Mouse (Mus musculus) lung, postnatal 0 days (tissue): ENCODE measurements at regions not wholly inside any gene's neighbourhood (a gene's known extent, or its start where the extent isn't known, plus 50 kb on each side); places are given as distances from the start of the nearest gene placed in this dataset.

ENCODE experiments used
- CTCF ChIP-seq: IDR thresholded peaks from 2 replicates; pipeline ENCODE4 v1.5.1; 2016; ENCODE audit warnings: antibody characterized with exemption, mild to moderate bottlenecking
- EP300 ChIP-seq: IDR thresholded peaks from 2 replicates; pipeline ENCODE4 v1.6.1; 2016; ENCODE audit warnings: antibody characterized with exemption, mild to moderate bottlenecking, control low read depth

DNA sequence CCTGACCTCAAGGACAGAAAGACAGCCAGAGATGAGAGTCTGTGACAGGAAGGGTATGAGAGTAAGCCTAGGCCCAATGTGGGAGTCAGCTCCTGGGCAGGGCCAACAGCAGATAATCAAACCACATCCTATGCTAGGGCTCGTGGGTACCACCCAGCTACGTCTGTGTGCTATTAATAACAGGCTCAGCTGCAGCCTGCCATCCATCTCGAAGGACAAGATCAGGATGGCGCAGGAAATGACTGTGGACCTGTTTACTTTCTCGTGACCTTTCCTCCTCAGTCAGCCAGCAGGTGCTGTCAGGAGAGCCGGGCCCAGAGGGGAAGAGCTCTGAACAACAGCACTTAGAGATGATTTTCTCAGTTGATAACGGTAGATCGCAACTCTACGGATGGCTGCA lies 169.1 kb downstream of the Plk2 start:
- peak; percentile 21 for TF ChIP-seq CTCF
- peak; percentile 90 for TF ChIP-seq EP300
